Mouse (Mus musculus) MEL (cell line): ENCODE data around the gene Kcnj4. TPM values are rescaled to one million over a fixed set of nuclear protein-coding genes. Genes with fewer than 3 reads are reported as not detected.

Experiments
- DNase-seq: peaks from one replicate; pipeline ENCODE4 v3.0.0; 2011; ENCODE audit warnings: low read depth, low spot score
- H3K27ac ChIP-seq: 2 replicates; pipeline ENCODE4 v1.5.1; 2012; ENCODE audit warnings: low read depth, mild to moderate bottlenecking, control low read depth, low read length, moderate library complexity; ENCODE audit not compliant: control insufficient read depth
- H3K27me3 ChIP-seq, 2 experiments: fragments of 150-350 bp in 1 of 2; sonication (generic) in 1 of 2; 2 replicates each; pipeline ENCODE4 v1.6.1; 2012; ENCODE audit warnings: low read length in 2 of 2, mild to moderate bottlenecking in 2 of 2, improper control_type of control experiment in 1 of 2, moderate library complexity in 1 of 2; ENCODE audit not compliant: insufficient read depth in 2 of 2, control insufficient read depth in 1 of 2
- H3K36me3 ChIP-seq, 2 experiments: 2 replicates each; pipeline ENCODE4 v1.6.1; 2012 to 2014; ENCODE audit warnings: low read length in 2 of 2, improper control_type of control experiment in 1 of 2, inconsistent platforms in 1 of 2, mild to moderate bottlenecking in 1 of 2; ENCODE audit not compliant: insufficient read depth in 2 of 2, control insufficient read depth in 1 of 2
- H3K4me1 ChIP-seq, 2 experiments: fragments of 150-350 bp in 1 of 2; sonication (generic) in 1 of 2; 2 replicates each; pipeline ENCODE4 v1.6.1; 2012; ENCODE audit warnings: low read length in 2 of 2, improper control_type of control experiment in 1 of 2, mild to moderate bottlenecking in 1 of 2; ENCODE audit not compliant: insufficient read depth in 2 of 2, control insufficient read depth in 1 of 2
- H3K4me3 ChIP-seq, 2 experiments: fragments of 150-350 bp in 1 of 2; sonication (generic) in 1 of 2; 2 replicates each; pipeline ENCODE4 v1.5.1; 2012; ENCODE audit warnings: low read depth in 2 of 2, low read length in 2 of 2, mild to moderate bottlenecking in 2 of 2, moderate library complexity in 2 of 2, control low read depth in 1 of 2, improper control_type of control experiment in 1 of 2; ENCODE audit not compliant: control insufficient read depth in 1 of 2, insufficient read depth in 1 of 2
- H3K79me2 ChIP-seq: 2 replicates; pipeline ENCODE4 v1.6.1; 2012; ENCODE audit warnings: mild to moderate bottlenecking, low read length, moderate library complexity; ENCODE audit not compliant: control insufficient read depth, poor library complexity, insufficient read depth
- H3K9ac ChIP-seq: 2 replicates; pipeline ENCODE4 v1.6.1; 2012; ENCODE audit warnings: low read depth, mild to moderate bottlenecking, control low read depth, low read length, moderate library complexity; ENCODE audit not compliant: control insufficient read depth, poor library complexity, severe bottlenecking
- H3K9me3 ChIP-seq: fragments of 150-350 bp; sonication (generic); replicated peaks from 2 replicates; pipeline ENCODE4 v1.6.1; 2012; ENCODE audit warnings: mild to moderate bottlenecking, low read length, improper control_type of control experiment, moderate library complexity; ENCODE audit not compliant: insufficient read depth
- BHLHE40 ChIP-seq: IDR thresholded peaks from 2 replicates; pipeline ENCODE4 v1.6.1; 2012; ENCODE audit warnings: low read depth, mild to moderate bottlenecking, inconsistent platforms, low read length, improper control_type of control experiment, borderline replicate concordance
- CHD1 ChIP-seq: IDR thresholded peaks from 2 replicates; pipeline ENCODE4 v1.6.1; 2012; ENCODE audit warnings: low read depth, mild to moderate bottlenecking, inconsistent platforms, low read length, improper control_type of control experiment
- CHD2 ChIP-seq: IDR thresholded peaks from 2 replicates; pipeline ENCODE4 v1.6.1; 2011; ENCODE audit warnings: low read length, improper control_type of control experiment
- EP300 ChIP-seq, 2 experiments: IDR thresholded peaks; 2 replicates each; pipeline ENCODE4 v1.6.1; 2011; ENCODE audit warnings: improper control_type of control experiment in 2 of 2, low read length in 2 of 2, low read depth in 1 of 2, mild to moderate bottlenecking in 1 of 2
- GATA1 ChIP-seq: IDR thresholded peaks from 2 replicates; pipeline ENCODE4 v1.6.1; 2011; ENCODE audit warnings: low read depth, low read length, improper control_type of control experiment
- HCFC1 ChIP-seq: IDR thresholded peaks from 2 replicates; pipeline ENCODE4 v1.6.1; 2012; ENCODE audit warnings: low read depth, mild to moderate bottlenecking, inconsistent platforms, low read length, improper control_type of control experiment, moderate library complexity
- JUND ChIP-seq: IDR thresholded peaks from 2 replicates; pipeline ENCODE4 v1.6.1; 2011; ENCODE audit warnings: low read depth, mild to moderate bottlenecking, improper control_type of control experiment, low read length
- MAX ChIP-seq: IDR thresholded peaks from 2 replicates; pipeline ENCODE4 v1.6.1; 2011; ENCODE audit warnings: low read length, improper control_type of control experiment
- MEF2A ChIP-seq: IDR thresholded peaks from 2 replicates; pipeline ENCODE4 v1.6.1; 2014; ENCODE audit warnings: low read depth, mild to moderate bottlenecking, inconsistent platforms, low read length, improper control_type of control experiment; ENCODE audit not compliant: poor library complexity, insufficient replicate concordance, severe bottlenecking; ENCODE audit errors: extremely low read depth
- MXI1 ChIP-seq: IDR thresholded peaks from 2 replicates; pipeline ENCODE4 v1.6.1; 2011; ENCODE audit warnings: mild to moderate bottlenecking, low read depth, low read length, improper control_type of control experiment
- MYC ChIP-seq: IDR thresholded peaks from 2 replicates; pipeline ENCODE4 v1.6.1; 2011; ENCODE audit warnings: low read depth, mild to moderate bottlenecking, low read length, improper control_type of control experiment, moderate library complexity
- POLR2A ChIP-seq, 2 experiments: IDR thresholded peaks; 2 replicates each; pipeline ENCODE4 v1.6.1; 2011 to 2012; ENCODE audit warnings: low read length in 2 of 2, mild to moderate bottlenecking in 2 of 2, control low read depth in 1 of 2, improper control_type of control experiment in 1 of 2, low read depth in 1 of 2, moderate library complexity in 1 of 2; ENCODE audit not compliant: control insufficient read depth in 1 of 2, insufficient read depth in 1 of 2, poor library complexity in 1 of 2
- POLR2AphosphoS2 ChIP-seq: IDR thresholded peaks from 2 replicates; pipeline ENCODE4 v1.6.1; 2011; ENCODE audit warnings: low read length, improper control_type of control experiment
- POLR2AphosphoS5 ChIP-seq: IDR thresholded peaks from 2 replicates; pipeline ENCODE4 v1.6.1; 2012; ENCODE audit warnings: low read depth, borderline replicate concordance, mild to moderate bottlenecking, inconsistent platforms, low read length, moderate library complexity, mixed read lengths
- RCOR1 ChIP-seq: IDR thresholded peaks from 2 replicates; pipeline ENCODE4 v1.6.1; 2012; ENCODE audit warnings: low read depth, mild to moderate bottlenecking, inconsistent platforms, low read length, improper control_type of control experiment
- SIN3A ChIP-seq: IDR thresholded peaks from 2 replicates; pipeline ENCODE4 v1.6.1; 2012; ENCODE audit warnings: low read length, improper control_type of control experiment, inconsistent platforms
- SMC3 ChIP-seq: IDR thresholded peaks from 2 replicates; pipeline ENCODE4 v1.6.1; 2011; ENCODE audit warnings: low read depth, low read length, improper control_type of control experiment
- TCF12 ChIP-seq: IDR thresholded peaks from 2 replicates; pipeline ENCODE4 v1.6.1; 2014; ENCODE audit warnings: low read depth, mild to moderate bottlenecking, inconsistent platforms, low read length, improper control_type of control experiment, moderate library complexity
- UBTF ChIP-seq: IDR thresholded peaks from 2 replicates; pipeline ENCODE4 v1.6.1; 2012; ENCODE audit warnings: low read depth, mild to moderate bottlenecking, inconsistent platforms, low read length, improper control_type of control experiment, moderate library complexity, borderline replicate concordance; ENCODE audit not compliant: insufficient read depth
- ZKSCAN1 ChIP-seq: IDR thresholded peaks from 2 replicates; pipeline ENCODE4 v1.6.1; 2012; ENCODE audit warnings: low read depth, mild to moderate bottlenecking, inconsistent platforms, low read length, improper control_type of control experiment, moderate library complexity
- ZMIZ1 ChIP-seq: IDR thresholded peaks from 2 replicates; pipeline ENCODE4 v1.6.1; 2012; ENCODE audit warnings: low read depth, mild to moderate bottlenecking, inconsistent platforms, low read length, improper control_type of control experiment, moderate library complexity
- polyA plus RNA-seq, 2 experiments: library from polyadenylated mRNA; stranded (reverse) in 1 of 2; unstranded in 1 of 2; fragments of >175 nt in 1 of 2; fragments of >200 nt in 1 of 2; gene quantifications; 2 replicates each; pipeline versions ENCODE4 v1.2.1 to v1.2.4; 2012; ENCODE audit warnings: low replicate concordance in 2 of 2, low read depth in 1 of 2; ENCODE audit not compliant: insufficient read length in 2 of 2, insufficient read depth in 1 of 2, missing spikeins in 1 of 2
- total RNA-seq: library from RNA; depleted of rRNA; stranded (reverse); fragments of 300-350 nt; gene quantifications from 2 replicates; pipeline ENCODE4 v1.2.3, GENCODE M21; 2012

Gene Kcnj4
- total and polyA plus RNA-seq, 3 experiments = 0.07 TPM; not detected in 2

DNA sequence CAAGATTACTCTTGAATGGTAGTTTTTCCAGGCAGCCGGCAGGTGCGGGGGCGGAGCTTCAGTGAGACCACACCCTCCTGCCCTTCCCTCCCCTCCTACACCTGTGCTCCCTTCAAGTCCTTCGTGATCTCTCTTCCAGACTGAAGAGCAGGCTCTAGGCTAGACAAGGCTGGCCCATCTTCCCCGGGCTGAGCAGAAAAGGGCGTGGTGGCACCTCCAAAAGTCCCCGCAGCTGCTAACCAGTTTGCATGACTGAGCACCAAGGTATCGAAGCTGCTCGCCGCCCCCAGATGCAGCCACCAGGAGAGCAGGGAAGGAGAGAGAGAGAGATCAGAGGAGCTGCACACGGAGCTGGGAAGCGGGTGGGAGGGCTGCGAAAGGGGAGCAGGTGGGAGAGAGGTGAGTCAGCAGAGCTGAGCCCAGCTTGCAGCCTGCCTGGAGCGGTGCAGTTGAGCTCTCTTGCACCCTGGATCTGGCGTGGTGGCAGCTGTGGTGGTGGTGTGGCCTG is 23.8 kb downstream of the Kcnj4 start:
- TF ChIP-seq EP300 (IDR thresholded peaks at IDR 0.05; ENCODE audit: low read depth in 1 of 2, low read length in 2 of 2) (no peak), GATA1 (no peak), RCOR1 (no peak), MAX (no peak), BHLHE40 (no peak), MEF2A (no peak), ZKSCAN1 (no peak), CHD2 (no peak), TCF12 (no peak), JUND (no peak)
- H3K27me3 ChIP-seq = peaks cover 0 to 2% of the 10 kb centered on the region in 2 experiments; a peak in 2 of 4 replicates
- no peak overlapping the region for H3K4me3 ChIP-seq
- DNase-seq = no peak
- 0 out of 4 replicates have a peak, but pooled peaks cover 0 to 3% of the 10 kb centered on the region in 2 experiments for H3K4me1 ChIP-seq
- no peak overlapping the region for H3K9ac ChIP-seq
- no peaks in the 10 kb centered on the region for H3K36me3 ChIP-seq
- no peaks in the 10 kb centered on the region for H3K9me3 ChIP-seq
- no peak overlapping the region for H3K27ac ChIP-seq
- no peaks in the 10 kb centered on the region for H3K79me2 ChIP-seq

- Histone ChIP-seq H3K79me2 (no peaks in the 10 kb centered on the region), H3K36me3 (no peaks in the 10 kb centered on the region), H3K9me3 (no peaks in the 10 kb centered on the region), H3K4me1 (0 out of 4 replicates have a peak, but pooled peaks cover 0 to 3% of the 10 kb centered on the region in 2 experiments), H3K27me3 (peaks cover 2 to 5% of the 10 kb centered on the region in 2 experiments), H3K9ac (no peak overlapping the region), H3K27ac (no peak overlapping the region), H3K4me3 (no peak overlapping the region)
- TF ChIP-seq HCFC1 (no peak), MXI1 (no peak), CHD2 (no peak), UBTF (no peak), SMC3 (no peak), POLR2AphosphoS2 (no peak), SIN3A (no peak), MYC (no peak), CHD1 (no peak), BHLHE40 (no peak), EP300 (IDR thresholded peaks at IDR 0.05; ENCODE audit: low read depth in 1 of 2, low read length in 2 of 2) (no peak), ZMIZ1 (no peak), POLR2A (IDR thresholded peaks at IDR 0.05; ENCODE audit: control insufficient read depth in 1 of 2, insufficient read depth in 1 of 2, low read depth in 1 of 2, low read length in 2 of 2, poor library complexity in 1 of 2) (no peak), POLR2AphosphoS5 (no peak)
- DNase-seq = no peak
Observed at GRCm38 (mm10) chr15:79477227-79477626, 27.8 kb downstream of the Kcnj4 start.
